Mouse (Mus musculus) lung, embryonic 14.5 days (tissue): ENCODE measurements around the gene Tmem108. TPM values are rescaled to one million over a fixed set of nuclear protein-coding genes. Genes with fewer than 3 reads are reported as not detected.

Experiments
- ATAC-seq: fragments of 200-750 bp; cut with Nextera tagmentation; 2 replicates; pipeline ENCODE4 v1.8.0; 2017; ENCODE audit warnings: mild to moderate bottlenecking, moderate TSS enrichment, moderate library complexity; ENCODE audit not compliant: insufficient read depth
- DNase-seq: peaks from one replicate; pipeline ENCODE4 v3.0.0-alpha.2; 2015
- H3K27ac ChIP-seq: fragments of 300-500 bp; sonication (generic); 2 replicates; pipeline ENCODE4 v1.5.1; 2014; ENCODE audit warnings: low read depth, mild to moderate bottlenecking, moderate library complexity
- H3K27me3 ChIP-seq: fragments of 300-500 bp; sonication (generic); 2 replicates; pipeline ENCODE4 v1.6.1; 2014; ENCODE audit warnings: low read length, control low read depth; ENCODE audit not compliant: insufficient read depth
- H3K36me3 ChIP-seq: fragments of 300-500 bp; sonication (generic); 2 replicates; pipeline ENCODE4 v1.6.1; 2014; ENCODE audit warnings: control low read depth; ENCODE audit not compliant: insufficient read depth
- H3K4me1 ChIP-seq: fragments of 300-500 bp; sonication (generic); 2 replicates; pipeline ENCODE4 v1.6.1; 2014; ENCODE audit warnings: antibody characterized with exemption, control low read depth; ENCODE audit not compliant: insufficient read depth
- H3K4me2 ChIP-seq: fragments of 300-500 bp; sonication (generic); 2 replicates; pipeline ENCODE4 v1.6.1; 2014; ENCODE audit warnings: mild to moderate bottlenecking
- H3K4me3 ChIP-seq: fragments of 300-500 bp; sonication (generic); 2 replicates; pipeline ENCODE4 v1.5.1; 2014; ENCODE audit warnings: low read depth, low read length
- H3K9ac ChIP-seq: fragments of 300-500 bp; sonication (generic); 2 replicates; pipeline ENCODE4 v1.6.1; 2014
- H3K9me3 ChIP-seq: fragments of 300-500 bp; sonication (generic); 2 replicates; pipeline ENCODE4 v1.6.1; 2016; ENCODE audit warnings: low read depth, low read length, control low read depth
- CTCF ChIP-seq: IDR thresholded peaks from 2 replicates; pipeline ENCODE4 v1.5.1; 2016; ENCODE audit warnings: antibody characterized with exemption, low read depth
- WGBS: fragments of 180-500 bp; shearing (Covaris S2); extraction: QIAGEN DNeasy Blood & Tissue Kit; methylation state at CpG from one replicate; pipeline ENCODE4 v1.1.7; 2014; 5-methylcytosine and 5-hydroxymethylcytosine counted together
- polyA plus RNA-seq: library from polyadenylated mRNA; unstranded; fragments of >200 nt; fragmentation: Nextera tagmentation; extraction: Ambion mirVana; gene quantifications from 2 replicates; pipeline ENCODE4 v1.2.1, GENCODE M21; 2014

Gene Tmem108
- polyA plus RNA-seq, 1 experiment from 2014 or later: 16.0 TPM

DNA sequence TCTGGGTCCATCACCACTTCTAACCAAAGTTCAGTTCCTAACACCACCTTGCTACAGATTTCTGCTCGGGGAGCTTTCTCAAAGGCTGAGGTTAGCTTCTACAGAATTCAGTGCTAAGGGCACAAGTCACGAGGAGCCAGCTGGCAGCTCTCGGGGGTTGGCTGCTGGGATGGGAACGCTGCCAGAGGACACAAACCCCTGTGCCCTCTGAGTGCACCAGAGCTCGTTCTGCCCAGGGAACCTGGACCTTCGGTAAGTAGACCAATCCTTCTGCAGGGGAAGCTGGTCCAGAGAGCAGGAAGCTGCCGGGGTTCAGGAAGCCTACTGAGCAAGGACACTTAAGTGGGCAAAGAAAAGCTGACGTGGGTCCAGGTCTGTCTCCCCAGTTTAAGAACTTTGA, 40.6 kb downstream of the Tmem108 start:
- WGBS: 73% methylated on average over 8 of the region's 8 CpGs
- H3K9ac ChIP-seq: no peak overlapping the region
- H3K9me3 ChIP-seq: no peaks in the 10 kb centered on the region
- H3K36me3 ChIP-seq: no peaks in the 10 kb centered on the region
- H3K4me3 ChIP-seq: no peak overlapping the region
- H3K4me2 ChIP-seq: no peak overlapping the region
- ATAC-seq: no peak
- no peak for TF ChIP-seq CTCF
- no peaks in the 10 kb centered on the region for H3K4me1 ChIP-seq
- H3K27ac ChIP-seq: no peak overlapping the region
- DNase-seq: no peak
- no peaks in the 10 kb centered on the region for H3K27me3 ChIP-seq

GRCm38 (mm10) chr9:103720021-103720420, 41.6 kb downstream of the Tmem108 start:
- Histone ChIP-seq H3K4me1 (no peaks in the 10 kb centered on the region), H3K4me2 (no peak overlapping the region), H3K36me3 (no peaks in the 10 kb centered on the region), H3K27ac (no peak overlapping the region), H3K9ac (no peak overlapping the region), H3K27me3 (no peaks in the 10 kb centered on the region), H3K4me3 (no peak overlapping the region), H3K9me3 (no peaks in the 10 kb centered on the region)
- ATAC-seq (no peak), DNase-seq (no peak)
- no peak for TF ChIP-seq CTCF
- 87% methylated on average over 11 of the region's 11 CpGs for WGBS

GRCm38 (mm10) chr9:103716002-103716401, 45.6 kb downstream of the Tmem108 start:
- no peaks in the 10 kb centered on the region for H3K4me1 ChIP-seq
- DNase-seq (no peak), ATAC-seq (no peak)
- no peak overlapping the region for H3K4me3 ChIP-seq
- H3K9me3 ChIP-seq: no peaks in the 10 kb centered on the region
- H3K9ac ChIP-seq: no peak overlapping the region
- no peaks in the 10 kb centered on the region for H3K36me3 ChIP-seq
- no peak for TF ChIP-seq CTCF
- H3K4me2 ChIP-seq: no peak overlapping the region
- 93% methylated on average over 13 of the region's 13 CpGs for WGBS
- no peak overlapping the region for H3K27ac ChIP-seq
- H3K27me3 ChIP-seq: no peaks in the 10 kb centered on the region

DNA sequence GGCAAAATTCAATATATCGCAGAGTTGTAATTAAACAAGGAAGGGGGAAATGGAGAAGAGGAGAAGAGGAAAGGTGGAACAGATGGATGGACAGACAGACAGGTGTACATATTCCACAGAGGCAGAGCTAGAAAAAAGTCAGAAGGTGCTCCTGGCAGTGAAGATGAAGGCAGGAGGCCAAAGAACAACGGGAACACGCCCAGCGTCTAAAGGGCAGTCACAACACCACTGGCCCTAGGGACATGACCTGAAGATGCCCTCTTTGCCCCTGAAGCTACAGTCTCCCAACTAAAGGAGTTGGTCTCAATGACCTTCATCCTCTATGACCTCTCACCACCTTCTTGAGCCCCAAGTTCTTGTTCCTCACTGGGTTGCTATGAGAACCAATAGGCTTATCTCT, 46.3 kb downstream of the Tmem108 start:
- ATAC-seq (no peak), DNase-seq (no peak)
- Histone ChIP-seq H3K4me2 (no peak overlapping the region), H3K36me3 (no peaks in the 10 kb centered on the region), H3K4me1 (no peaks in the 10 kb centered on the region), H3K27me3 (no peaks in the 10 kb centered on the region), H3K4me3 (no peak overlapping the region), H3K9ac (no peak overlapping the region), H3K9me3 (no peaks in the 10 kb centered on the region), H3K27ac (no peak overlapping the region)
- no peak for TF ChIP-seq CTCF
- WGBS: 92% methylated on average over 4 of the region's 4 CpGs

- H3K4me2 ChIP-seq: no peak overlapping the region
- H3K4me1 ChIP-seq: peaks cover 4% of the 10 kb centered on the region; the same call in 1 of the 2 replicates
- no peaks in the 10 kb centered on the region for H3K9me3 ChIP-seq
- no peak overlapping the region for H3K27ac ChIP-seq
- 70% methylated on average over 4 of the region's 4 CpGs for WGBS
- H3K4me3 ChIP-seq: no peak overlapping the region
- no peak overlapping the region for H3K9ac ChIP-seq
- no peaks in the 10 kb centered on the region for H3K36me3 ChIP-seq
- no peak for ATAC-seq
- DNase-seq: no peak
- no peak for TF ChIP-seq CTCF
- H3K27me3 ChIP-seq: no peaks in the 10 kb centered on the region
These were observed 48.4 kb downstream of the Tmem108 start for GRCm38 (mm10) chr9:103713230-103713629.

GRCm38 (mm10) chr9:103712711-103713110, 48.9 kb downstream of the Tmem108 start:
- H3K27me3 ChIP-seq: no peaks in the 10 kb centered on the region
- DNase-seq (no peak), ATAC-seq (no peak)
- no peak overlapping the region for H3K4me3 ChIP-seq
- H3K4me1 ChIP-seq: peaks cover 4% of the 10 kb centered on the region; the same call in 1 of the 2 replicates
- H3K9me3 ChIP-seq: no peaks in the 10 kb centered on the region
- H3K9ac ChIP-seq: no peak overlapping the region
- TF ChIP-seq CTCF: no peak
- no peak overlapping the region for H3K4me2 ChIP-seq
- no peaks in the 10 kb centered on the region for H3K36me3 ChIP-seq
- H3K27ac ChIP-seq: no peak overlapping the region
- 48% methylated on average over 7 of the region's 7 CpGs for WGBS

DNA sequence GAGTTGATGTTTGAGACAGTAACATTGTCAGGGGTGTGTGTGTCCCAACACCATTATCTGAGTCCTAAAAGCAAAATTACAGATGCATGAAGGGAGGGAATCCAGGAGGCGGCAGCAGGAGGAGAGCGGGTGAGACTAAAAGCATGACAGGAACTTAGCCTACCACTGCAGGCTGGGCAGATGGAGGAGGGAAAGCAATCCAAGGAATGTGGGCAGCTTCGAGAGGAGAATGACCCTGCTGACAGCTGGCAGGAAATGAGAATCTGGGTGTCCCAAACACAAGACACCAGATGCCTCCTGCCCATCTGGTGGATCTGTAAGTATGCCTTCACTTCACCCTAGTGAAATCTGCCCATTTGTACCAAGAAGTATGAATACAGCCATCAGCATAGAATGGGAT, 51.9 kb downstream of the Tmem108 start:
- Histone ChIP-seq H3K36me3 (no peaks in the 10 kb centered on the region), H3K9me3 (no peaks in the 10 kb centered on the region), H3K9ac (no peak overlapping the region), H3K4me2 (no peak overlapping the region), H3K27me3 (no peaks in the 10 kb centered on the region), H3K27ac (no peak overlapping the region), H3K4me3 (no peak overlapping the region), H3K4me1 (peaks cover 4% of the 10 kb centered on the region; the same call in 1 of the 2 replicates)
- ATAC-seq (no peak), DNase-seq (peak; percentile 24)
- WGBS: 34% methylated on average over 3 of the region's 3 CpGs
- no peak for TF ChIP-seq CTCF

GRCm38 (mm10) chr9:103708514-103709173, 53.0 kb downstream of the Tmem108 start:
- peak overlapping the region; percentile 52; the same call in 1 of the 2 replicates for H3K27ac ChIP-seq
- peaks cover 4% of the 10 kb centered on the region; the same call in 1 of the 2 replicates for H3K4me1 ChIP-seq
- no peak for TF ChIP-seq CTCF
- H3K9me3 ChIP-seq: no peaks in the 10 kb centered on the region
- no peak overlapping the region for H3K9ac ChIP-seq
- 55% methylated on average over 16 of the region's 16 CpGs for WGBS
- H3K36me3 ChIP-seq: no peaks in the 10 kb centered on the region
- no peaks in the 10 kb centered on the region for H3K27me3 ChIP-seq
- H3K4me2 ChIP-seq: no peak overlapping the region
- ATAC-seq (0 out of 2 replicates have a peak, but pooled peaks have one; percentile 45), DNase-seq (peak; percentile 4)
- H3K4me3 ChIP-seq: no peak overlapping the region
